Mouse (Mus musculus): ENCODE measurements around the gene Adcy1.

DNA sequence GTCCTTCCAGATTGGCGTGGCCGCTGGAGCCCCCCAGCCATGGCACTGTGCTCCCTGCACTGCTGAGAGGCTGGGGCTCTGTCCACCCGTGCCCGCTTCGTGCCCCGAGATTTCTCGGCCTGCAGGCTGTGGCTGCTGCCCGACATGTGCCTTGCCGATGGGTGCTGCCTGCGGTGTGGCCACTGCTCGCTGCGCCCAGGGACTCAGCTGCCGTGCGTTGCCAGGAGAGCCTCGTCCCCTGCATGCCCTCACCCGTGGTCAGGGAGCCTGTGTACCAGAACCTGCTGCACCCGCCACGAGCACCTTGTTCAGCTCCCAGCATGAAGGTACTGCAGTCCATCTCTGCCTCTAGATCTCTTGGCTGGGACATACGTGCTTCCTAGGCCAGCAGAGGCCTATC is 134.7 kb downstream of the Adcy1 start:
- TF ChIP-seq CTCF (IDR thresholded peaks at IDR 0.05; ENCODE audit: borderline replicate concordance, control insufficient read depth, extremely low read depth, insufficient read depth, low read length, poor library complexity) = no peak
- no peak for TF ChIP-seq POLR2A (IDR thresholded peaks at IDR 0.05; ENCODE audit: control insufficient read depth, extremely low read depth, insufficient read depth, low read length, poor library complexity)

Data from thymus, adult 2 months (tissue).